Mouse (Mus musculus) liver, adult (tissue): ENCODE data around the gene Tmsb15b1.
"Not testable (repeated sequence)": the region's sequence is repeated elsewhere in the genome, so short reads cannot be mapped to it uniquely, and the experiment has no call there.

Source experiments
- GATA4 ChIP-seq: IDR thresholded peaks from 2 replicates; pipeline ENCODE4 v1.6.1; 2014; ENCODE audit warnings: mild to moderate bottlenecking, low read length; ENCODE audit not compliant: insufficient replicate concordance

Gene Tmsb15b1

DNA sequence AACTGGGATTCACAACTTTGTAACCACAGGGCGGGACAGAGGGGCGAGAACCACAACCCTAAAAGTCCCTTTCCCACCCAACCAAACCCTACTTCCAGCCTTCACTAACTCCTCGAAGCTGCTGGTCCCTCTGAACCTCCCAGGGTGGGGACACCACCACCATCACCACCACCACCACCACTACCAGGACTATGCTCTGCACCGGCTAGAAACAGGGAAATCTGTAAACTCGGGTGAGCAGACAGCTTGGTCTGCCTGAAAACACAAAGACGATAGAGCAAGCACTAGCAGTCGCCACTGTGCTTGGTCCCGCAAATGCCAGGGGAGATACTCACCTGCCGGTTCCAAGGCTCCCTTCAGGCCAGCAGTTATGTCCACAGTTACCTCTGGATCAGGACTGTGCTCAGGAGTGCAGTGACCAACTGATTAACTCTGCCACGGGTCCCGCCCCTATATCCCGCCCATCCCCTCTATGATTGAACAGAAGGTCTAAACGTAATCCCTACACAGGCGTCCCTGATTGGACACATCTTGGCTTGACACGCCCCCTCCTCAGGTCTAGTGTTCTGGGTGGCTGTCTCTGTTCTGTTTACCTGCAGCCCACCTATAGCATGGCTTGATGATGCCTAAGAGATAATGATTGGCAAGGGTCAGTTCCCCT is at the start of gene Tmsb15b1, which contains the start of gene Tmsb15l:
TSS of gene Tmsb15b1 (minus strand) at position 451 of the 661 bp plus-strand sequence.
TSS of gene Tmsb15l (minus strand) at position 446 of the 661 bp plus-strand sequence.
- no peak for TF ChIP-seq GATA4

DNA sequence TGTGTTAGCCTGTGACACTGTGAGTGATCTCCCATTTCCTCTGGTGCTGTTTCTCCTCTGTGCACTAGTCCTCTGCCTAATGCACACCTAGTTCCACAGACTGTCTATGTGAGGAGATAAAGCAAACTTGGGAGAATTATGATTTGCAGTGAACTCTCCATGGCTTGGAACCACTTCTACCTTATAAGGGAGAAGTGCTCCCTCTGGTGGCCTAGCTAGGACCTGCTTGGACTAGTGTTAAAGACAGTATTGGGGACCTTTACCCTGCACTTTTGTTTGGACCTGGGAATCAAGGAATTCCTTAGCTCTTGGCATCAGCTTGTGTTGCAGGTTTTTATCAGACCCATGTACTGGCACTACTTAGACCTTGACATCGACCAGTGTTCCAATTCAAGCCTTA is 42.6 kb upstream of the Tmsb15b1 start:
- no peak for TF ChIP-seq GATA4

DNA sequence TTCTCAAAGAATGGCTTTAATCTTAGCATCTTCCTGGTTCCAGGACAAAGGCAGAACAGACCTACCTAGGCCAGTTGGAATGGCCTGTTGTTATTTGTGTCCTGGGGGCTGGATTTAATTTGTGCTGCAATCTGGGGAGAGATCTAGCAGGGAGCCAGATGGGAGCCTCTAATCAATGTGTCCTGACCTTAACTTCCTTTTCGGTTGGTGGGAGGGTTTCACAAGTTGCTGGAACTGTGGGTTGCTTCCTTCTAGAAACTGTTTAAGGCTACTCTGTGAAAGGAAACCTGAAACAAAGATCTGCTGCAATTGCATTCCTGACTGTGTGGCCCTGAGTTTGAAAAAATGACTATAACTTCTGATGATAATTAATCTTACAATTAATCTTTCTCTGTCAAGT is 41.0 kb upstream of the Tmsb15b1 start:
- TF ChIP-seq GATA4: no peak

DNA sequence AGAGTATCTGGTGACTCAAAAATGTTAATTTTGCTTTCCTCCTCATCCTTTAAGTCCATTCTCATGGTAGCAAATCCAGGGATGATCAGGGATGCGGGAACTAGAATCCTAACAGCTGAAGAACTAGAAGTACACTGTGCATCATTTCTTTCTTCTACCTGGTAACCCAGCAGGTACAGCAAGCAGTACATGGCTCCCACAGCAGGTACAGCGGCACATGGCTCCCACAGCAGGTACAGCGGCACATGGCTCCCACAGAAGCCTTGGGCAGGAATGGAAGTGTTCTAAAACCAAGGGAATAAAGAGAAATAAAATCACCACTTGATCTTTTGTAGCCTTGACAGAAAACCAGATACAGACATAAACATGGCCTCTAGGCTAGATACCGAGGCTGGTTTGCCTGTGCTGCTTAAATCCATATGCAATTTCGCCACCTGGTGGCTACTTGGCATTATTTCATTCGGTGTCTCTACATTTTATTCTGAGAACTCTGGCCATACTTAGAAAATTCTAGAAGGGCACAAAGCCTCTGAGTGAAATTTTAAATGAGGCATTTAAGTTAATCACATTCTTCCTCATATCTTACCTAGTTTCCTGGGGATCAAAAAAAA is 38.5 kb upstream of the Tmsb15b1 start:
- TF ChIP-seq GATA4: no peak

DNA sequence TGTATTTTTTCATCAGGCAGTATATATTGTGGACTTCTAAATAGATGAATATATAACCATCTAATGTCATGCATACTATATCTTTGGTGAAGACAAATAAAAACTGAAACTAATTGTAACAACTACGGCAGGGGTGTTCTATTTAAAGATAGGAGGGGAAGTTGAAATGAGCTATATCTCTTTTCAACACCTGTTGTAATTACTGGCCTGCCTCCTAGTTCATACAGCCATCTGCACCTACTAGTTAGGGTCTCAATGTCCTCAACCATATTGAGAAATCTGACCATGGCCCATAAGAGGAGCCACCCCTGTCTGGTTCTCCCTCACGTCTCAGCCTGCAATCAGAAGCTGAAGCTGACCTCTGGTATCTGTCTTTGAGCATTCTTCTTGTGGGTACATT is 19.6 kb upstream of the Tmsb15b1 start:
- no peak for TF ChIP-seq GATA4

DNA sequence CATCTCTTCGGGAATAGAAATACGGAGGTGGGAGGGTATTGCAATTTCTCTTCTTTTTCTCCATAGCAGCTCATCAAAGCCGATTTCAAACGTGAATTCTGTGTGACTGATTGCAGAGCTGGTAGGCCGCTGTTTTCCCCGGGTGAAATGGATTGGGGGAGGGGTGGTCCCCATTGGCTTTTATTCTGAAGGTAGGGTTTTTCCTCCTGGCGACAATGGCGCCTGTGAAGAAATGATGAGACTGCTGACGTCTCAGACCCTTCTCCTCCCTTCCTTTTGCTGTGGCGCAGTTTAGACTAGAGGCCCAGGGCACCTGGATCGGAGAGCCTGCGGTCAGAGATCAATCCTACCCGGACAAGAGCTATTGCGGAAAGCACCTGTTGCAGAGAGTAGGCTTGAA is 17.0 kb upstream of the Tmsb15b1 start:
- no peak for TF ChIP-seq GATA4

DNA sequence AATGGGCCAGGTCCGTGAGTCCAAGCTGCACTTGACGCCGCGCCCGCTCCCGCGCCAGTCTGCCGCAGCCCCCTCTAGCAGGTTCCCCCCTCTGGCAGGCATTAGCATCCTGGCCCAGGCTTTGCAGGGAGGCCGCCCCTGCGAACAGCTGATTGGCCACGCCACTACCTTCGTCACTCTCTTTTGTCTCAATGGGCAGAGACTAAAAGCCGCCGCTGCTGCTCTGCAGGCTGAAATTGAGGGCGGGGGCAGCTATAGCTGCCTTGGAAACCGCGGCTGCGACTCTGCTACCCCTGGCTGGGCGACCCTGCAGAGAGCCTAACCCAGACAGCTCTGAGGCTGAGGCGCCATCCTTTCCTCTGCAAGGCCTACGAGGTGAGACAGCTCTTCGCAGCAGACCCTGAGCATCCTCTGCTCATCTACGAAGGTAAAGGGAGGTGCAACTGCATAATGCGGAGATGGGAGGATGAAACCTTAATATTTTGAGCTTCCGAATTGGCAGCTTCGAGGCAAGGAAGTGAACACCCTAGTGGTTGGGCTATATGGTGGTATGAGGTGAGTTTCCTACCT is 16.4 kb upstream of the Tmsb15b1 start, which contains the start of gene Zcchc18:
TSS of gene Zcchc18 (plus strand) at position 178 of the 570 bp plus-strand sequence.
- TF ChIP-seq GATA4: no peak

DNA sequence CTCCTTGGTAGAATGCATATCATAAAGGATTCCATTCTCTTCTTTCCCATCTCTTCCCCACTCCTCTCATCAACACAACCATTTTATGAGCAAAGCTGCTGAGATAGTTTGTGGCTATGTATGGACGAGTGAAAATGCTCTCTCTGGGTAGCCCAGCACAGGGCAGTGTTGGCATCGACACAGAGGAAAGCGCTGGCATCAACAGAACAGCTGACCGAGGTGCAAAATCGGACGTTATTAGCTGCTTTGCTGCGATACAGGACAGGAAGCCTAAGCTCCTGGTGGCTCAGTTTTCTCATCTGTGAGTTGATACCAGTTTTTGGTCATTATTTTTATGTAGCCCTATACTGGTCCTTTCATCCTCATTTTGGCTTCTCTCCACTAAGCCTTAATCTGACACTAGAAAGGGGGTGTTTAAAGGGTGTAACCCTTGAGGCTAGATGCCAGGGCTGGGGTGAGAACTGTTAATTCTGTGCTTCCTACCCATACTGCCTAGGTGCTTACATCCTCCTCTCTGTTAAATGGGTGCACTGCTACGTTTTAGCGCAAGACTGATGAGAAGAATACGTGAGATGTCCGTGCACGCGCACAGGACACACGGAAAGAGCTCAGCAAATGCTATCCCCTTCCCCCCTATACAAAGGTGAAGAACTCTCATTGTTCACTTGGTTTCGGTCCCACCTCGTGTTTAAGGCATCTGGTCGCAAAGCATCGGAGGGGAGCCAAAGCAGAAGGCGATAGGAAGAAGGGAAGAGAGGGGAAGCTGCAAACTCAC is 15.7 kb upstream of the Tmsb15b1 start:
- TF ChIP-seq GATA4: no peak

DNA sequence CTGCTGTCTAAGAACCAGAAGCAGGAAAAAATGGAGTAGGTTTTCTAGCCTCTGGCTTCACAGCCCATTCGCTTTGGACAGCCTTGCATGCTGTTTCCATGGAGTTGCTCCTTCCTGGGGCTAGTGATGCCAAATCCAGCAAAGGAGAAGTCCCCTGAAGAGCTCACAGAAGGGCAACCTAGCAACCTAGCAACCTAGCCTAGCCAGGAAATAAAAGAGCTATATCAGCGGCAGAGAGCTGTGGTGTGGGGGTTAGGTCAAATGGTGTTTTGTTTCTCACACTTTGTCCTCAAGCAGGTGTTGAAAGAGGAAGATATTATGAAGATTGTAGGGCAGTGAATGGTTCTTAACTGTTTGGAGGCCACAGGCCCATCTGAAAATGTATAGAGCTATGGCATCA is 14.6 kb upstream of the Tmsb15b1 start:
- no peak for TF ChIP-seq GATA4

DNA sequence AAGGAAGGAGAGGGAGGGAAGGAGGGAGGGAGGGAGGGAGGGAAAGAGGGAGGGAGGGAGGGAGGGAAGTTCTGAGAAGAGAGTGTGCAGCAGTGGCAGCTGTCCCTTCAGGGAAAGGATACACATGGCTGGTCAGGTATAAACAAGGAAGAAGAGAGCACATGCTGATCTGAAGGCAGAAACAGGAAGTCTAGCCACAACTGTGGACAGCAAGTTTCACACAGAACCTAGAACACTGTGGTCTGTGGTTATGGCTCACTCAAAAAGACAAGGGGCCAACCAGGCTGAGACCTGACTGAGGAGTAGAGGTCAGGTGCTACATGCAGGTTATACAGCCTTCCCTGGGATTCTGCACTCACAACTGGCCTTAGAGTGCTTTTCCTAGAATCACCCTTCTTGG is 9.4 kb upstream of the Tmsb15b1 start:
- TF ChIP-seq GATA4: no peak

DNA sequence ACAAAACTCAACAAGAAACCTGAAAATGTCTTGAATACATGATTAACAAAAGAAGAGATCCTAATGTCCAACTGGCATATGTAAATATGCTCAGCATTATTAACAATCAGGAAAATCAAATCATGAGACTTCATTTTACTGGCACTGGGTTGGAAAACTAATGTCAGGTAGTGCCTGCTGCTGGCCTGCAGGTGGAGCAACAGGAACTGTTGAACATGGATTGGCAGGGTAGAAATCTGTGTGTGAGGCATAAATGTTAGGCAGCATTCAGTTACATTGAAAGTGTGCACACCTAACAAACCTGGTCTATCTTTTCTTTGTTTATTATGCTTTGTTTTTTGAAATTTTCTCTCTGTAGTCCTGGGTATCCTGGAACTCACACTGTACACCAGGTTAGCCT is 1.9 kb upstream of the Tmsb15b1 start:
- TF ChIP-seq GATA4: no peak

DNA sequence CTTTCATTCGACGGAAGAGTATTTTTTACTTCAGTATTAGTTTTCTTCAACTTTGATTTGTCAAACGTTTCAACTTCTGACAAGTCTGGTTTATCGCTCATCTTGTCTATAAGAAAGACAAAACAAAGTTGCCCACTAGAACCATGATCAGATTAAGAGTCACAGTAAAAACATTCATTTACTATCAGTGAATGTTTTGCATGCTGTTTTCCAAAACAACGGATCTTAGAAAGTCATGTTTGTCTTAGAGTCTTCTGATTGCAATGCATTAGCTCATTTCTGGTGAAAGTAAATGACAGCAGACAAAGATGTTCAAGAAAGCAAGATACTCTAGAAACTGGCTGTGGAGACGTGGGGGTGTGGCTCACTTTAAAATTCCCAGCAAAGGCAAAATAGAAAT is 1.3 kb downstream of the Tmsb15b1 start, which contains the start of gene Tmsb15b2:
TSS of gene Tmsb15b2 (minus strand) at position 101 of the 400 bp plus-strand sequence.
- not testable (repeated sequence) for TF ChIP-seq GATA4

DNA sequence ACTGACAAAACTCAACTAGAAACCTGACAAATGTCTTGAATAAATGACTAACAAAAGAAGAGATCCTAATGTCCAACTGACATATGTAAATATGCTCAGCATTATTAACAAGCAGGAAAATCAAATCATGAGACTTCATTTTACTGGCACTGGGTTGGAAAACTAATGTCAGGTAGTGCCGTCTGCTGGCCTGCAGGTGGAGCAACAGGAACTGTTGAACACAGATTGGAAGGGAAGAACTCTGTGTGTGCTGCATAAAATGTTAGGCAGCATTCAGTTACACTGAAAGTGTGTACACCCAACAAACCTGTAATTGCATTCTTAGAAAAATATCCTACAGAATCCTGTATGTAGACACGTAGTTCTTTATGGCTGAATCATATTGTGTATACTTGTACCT is 17.0 kb downstream of the Tmsb15b1 start:
- TF ChIP-seq GATA4: no peak

DNA sequence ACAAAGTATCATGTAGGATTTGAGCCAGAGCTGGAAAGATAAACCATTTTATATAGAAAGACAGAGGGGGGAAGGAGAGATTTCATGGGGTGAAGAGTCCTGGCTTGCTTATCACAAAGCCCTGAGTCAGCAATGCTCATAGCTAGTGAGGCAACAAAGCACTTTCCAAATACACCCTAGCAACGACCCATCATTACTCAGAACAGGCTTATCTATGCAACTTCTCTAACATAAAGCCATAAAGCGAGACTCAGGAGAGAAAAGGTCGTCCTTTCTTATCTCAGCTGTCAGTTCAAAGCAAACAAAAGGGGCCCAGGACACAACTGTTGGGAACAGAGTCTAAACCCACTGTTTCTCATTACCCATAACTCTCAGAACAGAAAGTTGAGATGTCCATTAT is 38.7 kb downstream of the Tmsb15b1 start:
- TF ChIP-seq GATA4: no peak

DNA sequence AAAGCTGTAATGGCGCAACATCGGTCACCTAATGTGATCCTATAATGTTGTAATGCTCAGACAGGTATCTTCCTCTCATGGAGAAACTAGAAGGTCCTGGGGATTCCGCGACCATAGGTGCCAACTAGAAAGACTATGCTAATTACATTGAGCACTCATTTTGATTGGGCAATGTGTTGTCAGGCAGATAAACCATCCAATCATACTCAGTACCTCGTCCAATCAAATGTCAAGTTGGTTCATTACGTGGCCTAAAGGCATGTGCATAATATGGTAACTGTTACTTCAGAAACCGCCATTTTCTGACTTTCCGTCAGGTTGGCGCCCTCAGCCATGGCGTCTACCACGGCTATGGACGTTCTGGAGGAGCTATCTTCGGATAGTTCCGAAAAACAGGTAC is 49.6 kb downstream of the Tmsb15b1 start, which contains the start of gene H2bfm:
TSS of gene H2bfm (plus strand) at position 295 of the 400 bp plus-strand sequence.
- no peak for TF ChIP-seq GATA4
